Mouse (Mus musculus) erythroblast, embryonic 14.5 days (primary cell): ENCODE measurements around the gene Slc22a13. TPM values are rescaled to one million over a fixed set of nuclear protein-coding genes. Genes with fewer than 3 reads are reported as not detected.

Source experiments
- H3K27me3 ChIP-seq: 2 replicates; pipeline ENCODE4 v1.6.1; 2012; ENCODE audit warnings: inconsistent platforms; ENCODE audit not compliant: control insufficient read depth
- H3K36me3 ChIP-seq: 2 replicates; pipeline ENCODE4 v1.6.1; 2012; ENCODE audit warnings: mild to moderate bottlenecking, inconsistent platforms; ENCODE audit not compliant: control insufficient read depth
- H3K4me1 ChIP-seq: 2 replicates; pipeline ENCODE4 v1.6.1; 2012; ENCODE audit warnings: inconsistent platforms; ENCODE audit not compliant: control insufficient read depth
- H3K4me3 ChIP-seq: replicated peaks from 2 replicates; pipeline ENCODE3; 2012; ENCODE audit warnings: moderate library complexity, mild to moderate bottlenecking, inconsistent platforms
- H3K9me3 ChIP-seq: 2 replicates; pipeline ENCODE4 v1.6.1; 2012; ENCODE audit warnings: low read length, inconsistent platforms, mixed read lengths; ENCODE audit not compliant: control insufficient read depth
- GATA1 ChIP-seq: IDR thresholded peaks from 2 replicates; pipeline ENCODE4 v1.6.1; 2012; ENCODE audit warnings: low read length, inconsistent platforms, mixed read lengths
- TAL1 ChIP-seq: IDR thresholded peaks from 3 replicates; pipeline ENCODE4 v1.6.1; 2012; ENCODE audit warnings: low read length, inconsistent platforms, mixed read lengths
- polyA plus RNA-seq: library from polyadenylated mRNA; stranded (reverse); fragments of >175 nt; gene quantifications from 2 replicates; pipeline ENCODE4 v1.2.3, GENCODE M21; 2012

The Slc22a13 gene
- polyA plus RNA-seq: not detected in 2 replicates

- no peaks in the 10 kb centered on the region for H3K36me3 ChIP-seq
- H3K9me3 ChIP-seq: peaks cover 30% of the 10 kb centered on the region
- H3K27me3 ChIP-seq: no peaks in the 10 kb centered on the region
- H3K4me3 ChIP-seq: no peak within 1 kb of the TSS
- H3K4me1 ChIP-seq: no peaks in the 10 kb centered on the region
- TF ChIP-seq GATA1 (no peak), TAL1 (no peak)
These were observed at the start of gene Slc22a13 for GRCm38 (mm10) chr9:119208998-119209397. TSS of gene Slc22a13 (minus strand) at chr9:119209098.

- no peaks in the 10 kb centered on the region for H3K4me1 ChIP-seq
- TF ChIP-seq TAL1: no peak
- TF ChIP-seq GATA1: no peak
- peaks cover 82% of the 10 kb centered on the region for H3K36me3 ChIP-seq
- no peaks in the 10 kb centered on the region for H3K27me3 ChIP-seq
- H3K9me3 ChIP-seq: no peaks in the 10 kb centered on the region
- no peak overlapping the region for H3K4me3 ChIP-seq
These were observed 49.2 kb upstream of the Slc22a13 start for GRCm38 (mm10) chr9:119258128-119258527.

GRCm38 (mm10) chr9:119256161-119256560, 47.3 kb upstream of the Slc22a13 start:
- Histone ChIP-seq H3K27me3 (no peaks in the 10 kb centered on the region), H3K36me3 (peaks cover 81% of the 10 kb centered on the region), H3K9me3 (no peaks in the 10 kb centered on the region), H3K4me3 (no peak overlapping the region), H3K4me1 (no peaks in the 10 kb centered on the region)
- TF ChIP-seq TAL1 (no peak), GATA1 (no peak)

GRCm38 (mm10) chr9:119255096-119255495, 46.2 kb upstream of the Slc22a13 start:
- H3K36me3 ChIP-seq: peaks cover 86% of the 10 kb centered on the region
- TF ChIP-seq TAL1: no peak
- H3K9me3 ChIP-seq: no peaks in the 10 kb centered on the region
- no peaks in the 10 kb centered on the region for H3K4me1 ChIP-seq
- H3K4me3 ChIP-seq: no peak overlapping the region
- H3K27me3 ChIP-seq: no peaks in the 10 kb centered on the region

GRCm38 (mm10) chr9:119254187-119254586, 45.3 kb upstream of the Slc22a13 start:
- no peaks in the 10 kb centered on the region for H3K27me3 ChIP-seq
- H3K36me3 ChIP-seq: peaks cover 86% of the 10 kb centered on the region
- H3K9me3 ChIP-seq: no peaks in the 10 kb centered on the region
- TF ChIP-seq TAL1 (no peak), GATA1 (no peak)
- no peaks in the 10 kb centered on the region for H3K4me1 ChIP-seq
- H3K4me3 ChIP-seq: no peak overlapping the region

- peaks cover 80% of the 10 kb centered on the region for H3K36me3 ChIP-seq
- no peaks in the 10 kb centered on the region for H3K4me1 ChIP-seq
- H3K4me3 ChIP-seq: no peak overlapping the region
- no peaks in the 10 kb centered on the region for H3K9me3 ChIP-seq
- TF ChIP-seq GATA1 (no peak), TAL1 (no peak)
- no peaks in the 10 kb centered on the region for H3K27me3 ChIP-seq
These were observed 39.1 kb upstream of the Slc22a13 start for GRCm38 (mm10) chr9:119247996-119248395.

GRCm38 (mm10) chr9:119246826-119247225, 37.9 kb upstream of the Slc22a13 start:
- no peaks in the 10 kb centered on the region for H3K27me3 ChIP-seq
- no peaks in the 10 kb centered on the region for H3K9me3 ChIP-seq
- peaks cover 82% of the 10 kb centered on the region for H3K36me3 ChIP-seq
- no peak overlapping the region for H3K4me3 ChIP-seq
- TF ChIP-seq TAL1 (no peak), GATA1 (no peak)
- H3K4me1 ChIP-seq: no peaks in the 10 kb centered on the region

- H3K27me3 ChIP-seq: no peaks in the 10 kb centered on the region
- H3K4me3 ChIP-seq: no peak overlapping the region
- H3K36me3 ChIP-seq: peaks cover 81% of the 10 kb centered on the region
- H3K4me1 ChIP-seq: no peaks in the 10 kb centered on the region
- TF ChIP-seq GATA1: no peak
- no peaks in the 10 kb centered on the region for H3K9me3 ChIP-seq
These were observed 35.1 kb upstream of the Slc22a13 start for GRCm38 (mm10) chr9:119243981-119244380.

GRCm38 (mm10) chr9:119241169-119241865, 32.4 kb upstream of the Slc22a13 start:
- TF ChIP-seq GATA1 (no peak), TAL1 (no peak)
- peaks cover 71% of the 10 kb centered on the region for H3K36me3 ChIP-seq

More at GRCm38 (mm10) chr9:119241169-119241865, 32.4 kb upstream of the Slc22a13 start:
- Histone ChIP-seq H3K27me3 (no peaks in the 10 kb centered on the region), H3K9me3 (no peaks in the 10 kb centered on the region), H3K4me3 (no peak overlapping the region), H3K4me1 (no peaks in the 10 kb centered on the region)
